Mouse (Mus musculus) myocyte (in vitro differentiated cells): Measurements from ENCODE around the gene Kpna2. TPM values are rescaled to one million over a fixed set of nuclear protein-coding genes. Genes with fewer than 3 reads are reported as not detected.

Source experiments
- H3K27me3 ChIP-seq: one replicate; pipeline ENCODE4 v1.6.1; 2011; ENCODE audit not compliant: control insufficient read depth, insufficient read depth, insufficient read length
- H3K36me3 ChIP-seq: one replicate; pipeline ENCODE4 v1.6.1; 2011; ENCODE audit not compliant: control insufficient read depth, insufficient read depth
- H3K4me2 ChIP-seq: one replicate; pipeline ENCODE4 v1.6.1; 2011; ENCODE audit warnings: low read depth, control low read depth
- H3K4me3 ChIP-seq: one replicate; pipeline ENCODE4 v1.5.1; 2011; ENCODE audit warnings: mild to moderate bottlenecking, control low read depth, moderate library complexity
- H3K79me2 ChIP-seq: one replicate; pipeline ENCODE4 v1.6.1; 2011; ENCODE audit not compliant: control insufficient read depth, insufficient read depth
- H3ac ChIP-seq: one replicate; pipeline ENCODE4 v1.6.1; 2011; ENCODE audit not compliant: control insufficient read depth, insufficient read length
- REST ChIP-seq: IDR thresholded peaks from one replicate; pipeline ENCODE4 v1.6.1; 2011; ENCODE audit warnings: mild to moderate bottlenecking, control low read depth, moderate library complexity; ENCODE audit not compliant: insufficient read depth, insufficient read length
- USF1 ChIP-seq: IDR thresholded peaks from one replicate; pipeline ENCODE4 v1.6.1; 2011; ENCODE audit warnings: low read depth, mild to moderate bottlenecking, control low read depth, moderate library complexity
- polyA plus RNA-seq: library from polyadenylated mRNA; unstranded; fragments of >200 nt; fragmentation: generic; extraction: Trizol; gene quantifications from one replicate; pipeline ENCODE4 v1.2.1, GENCODE M21; 2012; ENCODE audit warnings: missing spikeins

The Kpna2 gene
- polyA plus RNA-seq, 1 experiment: 32.8 TPM

DNA sequence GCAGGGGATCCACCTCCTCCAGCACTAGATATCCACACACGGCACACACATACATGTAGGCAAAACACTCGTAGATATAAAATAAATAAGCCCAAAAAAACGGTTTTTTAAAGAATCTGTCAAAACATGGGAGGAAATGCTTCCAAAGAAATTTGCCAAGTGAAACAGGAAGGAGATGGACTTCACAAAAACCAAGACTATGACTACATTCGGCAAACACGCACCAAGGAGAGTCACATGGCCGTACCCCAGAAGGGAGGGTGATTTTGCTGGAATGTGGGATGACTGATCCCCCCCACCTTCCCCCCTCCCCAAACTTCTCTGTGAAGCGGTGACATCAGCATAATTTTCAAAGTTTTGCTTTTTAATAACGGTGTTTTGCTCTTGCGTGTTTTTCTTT lies 45.2 kb downstream of the Kpna2 start:
- H3K4me3 ChIP-seq: peak overlapping the region; percentile 17
- H3K27me3 ChIP-seq: no peaks in the 10 kb centered on the region
- TF ChIP-seq REST (no peak), USF1 (peak; percentile 84)
- H3K79me2 ChIP-seq: no peaks in the 10 kb centered on the region
- H3ac ChIP-seq: no peak overlapping the region
- H3K4me2 ChIP-seq: peak overlapping the region; percentile 68
- H3K36me3 ChIP-seq: no peaks in the 10 kb centered on the region

Other genes with a start within 250 kb of the Kpna2 start
- gene Pecam1, start 248.9 kb downstream of the Kpna2 start, polyA plus RNA-seq: 0.01 TPM
- gene Milr1, start 248.3 kb downstream of the Kpna2 start, polyA plus RNA-seq: 7.7 TPM
- gene Polg2, start 220.0 kb downstream of the Kpna2 start, polyA plus RNA-seq: 4.4 TPM
- 198 TPM for gene Ddx5, start 210.4 kb downstream of the Kpna2 start, polyA plus RNA-seq
- gene Cep95, start 210.3 kb downstream of the Kpna2 start, polyA plus RNA-seq: 3.5 TPM
- gene Smurf2, start 78.8 kb downstream of the Kpna2 start, polyA plus RNA-seq: 11.5 TPM
- 2.5 TPM for gene 1810010H24Rik, start 26.1 kb upstream of the Kpna2 start, polyA plus RNA-seq
- gene Bptf, start 132.6 kb upstream of the Kpna2 start, polyA plus RNA-seq: 11.8 TPM
- gene Nol11, start 189.8 kb upstream of the Kpna2 start, polyA plus RNA-seq: 20.0 TPM